Mouse (Mus musculus) cerebellum, adult 11 months (tissue): ENCODE measurements around the gene Pigs.

Experiments used
- DNase-seq: peaks from one replicate; pipeline ENCODE4 v3.0.0; 2022

The Pigs gene

DNA sequence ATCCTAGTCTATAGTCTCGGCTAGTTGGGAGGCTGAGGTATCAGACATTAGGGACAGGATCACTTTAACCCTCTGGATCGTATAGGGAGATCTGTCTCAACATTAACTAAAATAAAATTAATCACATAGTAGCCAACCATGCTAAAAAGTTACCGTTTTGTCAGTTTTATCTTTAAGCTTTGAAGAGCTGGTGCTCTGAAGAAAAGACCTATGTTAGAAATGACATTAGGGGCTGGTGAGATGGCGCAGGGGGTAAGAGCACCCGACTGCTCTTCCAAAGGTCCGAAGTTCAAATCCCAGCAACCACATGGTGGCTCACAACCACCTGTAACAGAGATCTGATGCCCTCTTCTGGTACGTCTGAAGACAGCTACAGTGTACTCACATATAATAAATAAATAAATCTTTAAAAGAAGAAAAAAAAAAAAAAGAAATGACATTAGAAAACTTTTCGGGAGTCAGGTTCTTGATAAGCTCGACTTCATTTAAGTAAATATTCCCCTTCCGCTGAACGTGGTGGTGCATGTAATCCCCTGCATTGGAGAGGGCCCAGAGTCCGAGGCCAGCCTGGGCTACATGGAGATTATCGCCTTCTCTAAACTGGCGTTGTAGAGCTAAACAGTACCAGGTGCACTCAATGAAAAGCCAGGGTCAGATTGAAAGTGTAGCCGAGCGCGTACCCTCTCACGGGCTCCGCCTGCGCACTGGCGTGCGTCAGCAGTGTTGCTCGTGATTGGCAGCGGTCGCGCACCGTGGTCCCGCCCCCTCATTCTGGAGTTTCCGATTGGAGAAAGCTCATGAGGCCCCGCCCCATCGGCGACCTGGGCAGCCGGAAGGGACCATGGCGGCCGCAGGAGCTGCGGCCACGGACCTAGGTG is at the start of gene Pigs:
Gene Pigs, plus strand, starts transcription at position 782 of the 878 bp plus-strand sequence.
- peak; percentile 97 for DNase-seq

DNA sequence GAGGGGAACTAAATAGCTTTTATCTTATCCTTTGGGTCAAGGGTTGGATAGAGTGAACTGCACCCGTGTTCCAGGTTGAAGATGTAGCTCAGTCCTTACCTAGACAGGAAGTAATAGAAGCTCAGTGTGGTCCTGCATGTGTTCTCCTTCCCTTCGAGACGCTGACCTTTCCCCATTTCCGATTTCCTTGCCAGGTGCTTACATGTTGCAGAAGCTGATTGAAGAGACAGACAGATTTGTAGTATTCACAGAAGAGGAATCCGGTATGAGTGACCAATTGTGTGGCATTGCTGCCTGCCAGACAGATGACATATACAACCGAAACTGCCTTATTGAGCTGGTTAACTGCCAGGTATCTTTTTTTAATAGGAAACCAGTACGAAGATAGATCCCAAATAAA is 49.4 kb upstream of the Pigs start:
- no peak for DNase-seq

DNA sequence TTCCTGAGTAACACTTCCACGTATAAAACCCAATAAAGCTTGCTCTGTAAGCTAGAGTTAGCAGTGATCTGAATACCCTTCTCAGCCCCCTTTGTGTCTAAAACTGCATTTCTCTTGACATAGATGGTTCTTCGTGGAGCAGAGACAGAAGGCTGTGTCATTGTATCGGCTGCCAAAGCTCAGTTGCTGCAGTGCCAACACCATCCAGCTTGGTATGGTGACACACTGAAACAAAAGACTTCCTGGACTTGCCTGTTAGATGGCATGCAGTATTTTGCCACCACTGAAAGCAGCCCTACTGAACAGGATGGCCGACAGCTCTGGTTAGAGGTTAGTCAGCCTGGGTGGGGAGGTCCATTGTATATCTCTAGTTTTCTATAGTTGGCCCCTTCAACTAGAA is 48.6 kb upstream of the Pigs start:
- DNase-seq: no peak

DNA sequence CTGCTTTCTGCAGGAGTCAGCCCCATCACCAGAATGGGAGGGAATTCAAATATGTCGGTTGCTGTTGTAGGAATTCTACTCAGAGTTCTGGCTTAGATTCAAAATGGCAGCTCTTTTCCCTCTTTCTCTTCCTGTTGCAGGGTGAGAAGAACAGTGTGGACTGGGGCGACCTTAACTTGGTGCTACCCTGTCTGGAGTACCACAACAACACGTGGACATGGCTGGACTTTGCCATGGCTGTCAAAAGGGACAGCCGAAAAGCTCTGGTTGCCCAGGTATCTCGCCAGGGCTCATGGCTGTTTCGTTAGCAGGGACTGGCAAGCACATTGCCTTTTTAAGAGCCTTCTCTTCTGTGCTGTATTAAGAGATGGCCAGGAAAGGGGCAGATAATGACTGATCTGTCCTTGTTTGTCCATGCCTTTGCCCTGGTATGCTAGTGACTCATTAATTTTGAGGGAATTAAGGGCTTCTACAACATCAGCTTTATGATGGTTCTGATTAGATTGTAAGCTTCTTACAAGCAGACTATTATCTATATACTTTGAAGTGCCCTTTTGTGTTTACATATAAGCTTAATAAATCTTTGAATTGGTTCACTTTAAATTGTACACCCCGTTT is 39.0 kb upstream of the Pigs start:
- DNase-seq: no peak

DNA sequence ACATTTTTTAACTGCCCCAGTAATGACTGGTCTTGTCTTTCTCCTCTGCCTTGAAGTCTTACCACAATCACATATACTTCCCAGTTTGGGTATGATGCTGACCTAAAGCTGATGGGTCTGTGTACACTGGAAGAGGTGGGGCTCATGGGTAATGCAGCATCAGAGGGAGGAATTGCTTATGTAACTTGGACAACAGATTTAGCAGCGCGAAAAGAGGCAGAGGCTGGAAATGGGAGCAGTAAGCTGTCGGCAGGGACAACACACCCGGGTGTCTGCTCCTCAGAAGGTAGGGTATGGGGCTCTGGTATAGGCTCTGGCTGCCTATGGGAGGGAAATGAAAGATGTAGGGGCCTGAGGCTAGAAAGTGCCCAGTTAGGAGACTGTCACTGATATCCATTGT is 37.6 kb upstream of the Pigs start, which contains the start of gene BC030499:
Gene BC030499, plus strand, starts transcription at position 188 of the 400 bp plus-strand sequence.
- no peak for DNase-seq

DNA sequence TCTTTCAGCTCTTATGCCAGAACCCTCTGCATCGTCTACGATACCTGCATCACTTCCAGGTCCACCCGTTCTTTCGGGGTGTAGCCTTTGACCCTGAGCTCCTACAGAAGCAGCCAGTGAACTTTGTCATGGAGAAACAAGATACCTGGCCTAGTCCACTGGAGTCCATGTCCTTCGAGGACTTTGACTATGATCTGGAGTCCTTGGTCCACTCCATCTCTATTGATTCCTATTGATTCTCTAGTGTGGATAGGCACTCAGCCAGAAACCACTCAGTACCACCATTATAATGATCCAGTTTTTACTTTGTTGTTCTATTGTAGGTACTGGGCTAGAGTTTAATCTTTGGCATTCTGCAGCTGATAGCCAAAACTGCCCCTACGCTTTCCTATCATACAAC is 33.6 kb upstream of the Pigs start:
- DNase-seq: no peak

DNA sequence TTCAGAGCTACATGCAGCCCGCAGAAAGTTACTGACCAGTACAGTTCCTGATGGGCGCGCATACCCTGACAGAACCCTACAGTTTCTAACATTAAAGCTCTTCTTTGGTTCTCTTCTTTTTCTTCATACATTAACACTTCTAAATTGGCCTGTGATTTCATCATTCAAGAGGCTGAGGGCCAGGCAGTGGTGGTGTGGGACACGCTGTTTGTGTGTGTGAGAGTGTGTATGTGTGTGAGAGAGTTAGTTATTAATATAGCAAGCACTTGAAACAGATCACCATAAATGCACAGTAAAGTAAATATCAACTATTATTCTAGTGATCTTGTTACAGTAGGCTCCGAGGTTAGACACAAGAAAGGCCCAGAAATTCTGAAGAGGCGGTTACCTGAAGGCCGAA is 27.3 kb upstream of the Pigs start:
- no peak for DNase-seq

DNA sequence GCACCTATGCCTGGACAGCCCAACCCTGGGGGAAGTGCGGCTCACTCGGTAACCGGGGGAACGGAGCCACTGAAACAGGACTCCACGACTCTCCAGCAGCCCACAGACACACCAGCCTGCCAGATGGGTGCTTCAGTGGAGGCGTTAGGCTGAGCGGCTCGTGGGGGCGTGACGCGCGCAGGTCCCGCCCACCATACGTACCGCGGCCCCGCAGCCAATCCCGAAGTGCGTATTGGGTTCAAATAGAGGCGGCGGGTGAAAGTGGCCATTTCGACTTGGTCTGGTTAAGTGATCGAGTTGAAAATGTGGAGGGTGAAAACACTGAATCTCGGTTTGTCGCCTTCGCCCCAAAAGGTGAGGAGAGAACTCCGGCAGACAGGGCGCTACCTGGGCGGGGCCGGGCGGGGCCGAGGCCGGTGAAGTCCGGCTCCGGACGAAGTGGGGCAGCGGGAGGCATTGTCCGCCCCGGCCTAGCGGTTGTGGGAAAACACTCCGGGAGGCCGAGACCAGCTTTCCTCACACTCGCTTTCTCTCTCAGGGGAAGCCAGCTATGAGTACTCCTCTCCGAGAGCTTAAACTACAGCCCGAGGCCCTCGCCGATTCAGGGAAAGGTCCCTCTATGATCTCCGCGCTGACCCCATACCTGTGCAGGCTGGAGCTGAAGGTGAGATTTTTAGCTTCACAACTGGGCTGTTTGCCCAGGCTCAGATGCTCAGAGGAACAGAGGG is 26.7 kb upstream of the Pigs start, which contains the start of gene Spag5:
Gene Spag5, plus strand, starts transcription at position 173 of the 728 bp plus-strand sequence.
- peak; percentile 81 for DNase-seq

DNA sequence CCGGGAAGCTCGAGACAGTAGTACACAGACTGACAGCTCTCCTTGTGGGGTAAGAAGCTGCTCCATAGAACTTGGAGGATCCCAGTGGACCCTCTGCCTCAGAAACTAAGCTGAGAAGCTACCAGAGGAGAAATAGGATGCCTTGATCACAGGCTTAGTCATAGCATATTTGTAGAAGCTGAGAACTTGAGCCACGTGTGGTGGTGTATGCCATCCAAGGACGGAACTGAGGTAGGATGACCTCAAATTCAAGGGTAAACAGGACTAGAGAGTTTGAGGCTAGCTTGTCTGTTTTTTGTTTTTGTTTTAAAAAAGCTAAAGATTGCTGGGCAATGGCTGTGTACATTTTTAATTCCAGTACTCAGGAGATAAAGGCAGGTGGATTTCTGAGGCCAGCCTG is 22.9 kb upstream of the Pigs start:
- DNase-seq: no peak

DNA sequence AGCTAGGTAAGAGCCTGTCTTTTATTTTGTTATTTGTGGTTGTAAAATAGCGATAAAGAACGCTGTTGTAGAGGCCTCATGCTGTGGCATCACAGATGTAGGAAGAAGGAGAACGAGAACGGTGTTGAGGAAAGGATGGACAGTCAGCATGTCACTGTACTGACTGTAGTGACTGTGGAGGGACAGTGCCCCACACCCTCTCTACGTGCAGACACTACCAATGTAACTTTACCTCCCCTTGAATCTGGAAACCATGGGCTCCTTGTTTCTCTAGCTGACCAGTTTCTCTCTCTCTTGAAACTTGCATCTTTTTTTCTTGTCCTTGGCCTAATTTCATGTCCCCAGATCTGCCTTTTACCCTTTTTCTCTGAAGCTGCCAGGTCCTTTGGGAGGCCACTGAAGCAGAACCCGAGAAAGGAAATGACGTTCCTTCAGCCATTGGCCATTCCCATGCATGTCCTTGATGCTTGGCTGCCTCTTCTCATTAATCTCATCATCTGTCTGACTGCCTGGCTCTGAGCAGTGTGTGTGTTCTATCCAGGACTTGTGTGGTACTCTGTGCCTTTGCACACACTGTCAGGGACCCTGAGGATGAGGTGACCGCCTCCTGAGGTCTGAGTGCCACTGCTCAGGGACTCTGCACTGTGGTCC is 17.2 kb upstream of the Pigs start:
- DNase-seq: no peak

DNA sequence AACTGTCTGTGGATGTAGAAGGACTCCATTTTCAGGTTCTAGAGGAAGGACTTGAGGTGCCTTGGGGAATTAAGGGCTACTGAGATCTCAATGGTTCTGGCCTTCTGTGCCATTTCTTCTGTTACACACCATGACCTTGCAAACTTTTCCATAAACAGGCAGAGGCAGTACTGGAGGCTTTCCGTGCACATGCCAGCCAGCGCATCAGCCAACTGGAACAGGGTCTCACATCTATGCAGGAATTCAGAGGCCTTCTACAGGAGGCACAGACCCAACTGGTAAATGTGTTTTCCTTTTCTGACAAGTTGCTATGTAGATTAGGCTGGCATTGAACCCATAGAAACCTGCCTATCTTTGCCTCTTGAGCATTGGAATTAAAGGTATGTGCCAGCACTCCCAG is 14.6 kb upstream of the Pigs start:
- no peak for DNase-seq

DNA sequence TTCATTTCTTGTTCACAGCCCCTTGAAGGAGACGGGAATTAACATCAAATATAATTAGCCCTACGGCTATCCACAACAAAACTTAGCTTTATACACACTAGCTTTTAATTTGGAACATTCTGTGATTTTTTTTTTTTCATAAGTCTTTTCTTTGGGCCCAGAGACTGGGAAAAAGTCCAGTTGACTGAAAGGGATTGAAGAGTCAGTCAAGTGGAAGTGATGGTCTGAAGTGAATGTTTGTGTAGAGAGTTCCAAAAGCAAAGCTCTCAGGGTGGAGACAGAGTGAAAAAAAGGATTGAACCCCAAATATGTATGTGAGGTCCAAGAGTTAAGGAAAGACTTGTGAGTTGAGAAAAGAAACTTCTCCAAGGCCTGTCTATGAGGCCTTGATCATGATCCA is 9.8 kb upstream of the Pigs start:
- DNase-seq: no peak

DNA sequence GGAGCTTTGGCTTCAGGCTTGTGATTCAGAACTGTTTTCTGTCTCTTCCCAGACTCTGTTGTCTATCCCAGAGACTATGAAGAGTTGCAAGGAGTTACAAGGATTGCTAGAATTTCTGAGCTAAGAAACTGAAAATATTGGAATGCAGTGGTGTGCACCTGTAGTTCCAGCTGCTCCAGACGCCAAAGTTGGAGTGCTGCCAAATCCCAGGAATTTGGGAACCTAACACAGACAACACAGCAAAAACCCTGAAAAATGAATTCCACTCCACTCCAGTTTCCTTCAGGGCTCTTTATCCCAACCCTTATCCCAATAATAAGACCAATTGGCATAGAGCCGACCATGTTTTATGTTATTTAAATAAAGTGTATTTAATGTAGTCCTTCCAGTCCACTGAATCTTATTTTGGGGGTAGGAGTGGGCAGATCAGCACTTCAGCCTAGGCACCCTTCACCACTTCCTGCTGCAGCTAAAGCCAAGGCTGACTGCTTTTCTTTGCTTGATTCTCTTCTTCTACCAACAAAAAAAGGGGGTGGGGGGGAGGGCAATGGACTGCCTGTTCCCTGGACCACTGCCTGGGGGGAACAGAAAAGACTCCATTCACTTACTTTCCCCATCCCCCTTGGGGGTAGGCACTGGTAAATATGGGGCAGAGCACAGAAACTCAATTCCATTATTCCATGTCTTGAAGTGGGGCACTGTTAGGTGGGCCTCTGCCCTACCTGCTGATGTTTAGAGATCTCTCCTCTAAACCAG is 6.0 kb upstream of the Pigs start:
- DNase-seq: no peak

DNA sequence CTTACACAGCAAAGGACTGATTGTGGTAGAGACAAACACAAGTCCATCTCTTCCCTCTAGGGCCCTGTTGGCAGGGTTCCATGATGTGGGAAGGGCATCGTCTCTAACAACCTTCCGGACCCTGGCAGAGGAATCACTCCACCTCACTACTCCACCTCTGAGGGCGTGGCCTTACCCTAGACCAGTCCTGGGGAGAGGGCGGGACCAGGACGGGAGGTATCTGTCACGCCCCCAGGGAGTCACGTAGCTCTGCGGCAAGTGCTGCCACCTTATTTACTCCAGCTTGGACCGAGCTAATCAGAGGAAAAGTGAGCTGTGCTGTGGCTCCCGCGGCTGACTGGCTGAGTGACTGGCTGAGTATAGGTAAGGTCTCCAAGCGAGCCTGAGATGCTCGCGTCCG is 5.4 kb upstream of the Pigs start, which contains the start of gene Aldoc:
Gene Aldoc, plus strand, starts transcription at position 109 of the 400 bp plus-strand sequence.
- DNase-seq: peak; percentile 89

DNA sequence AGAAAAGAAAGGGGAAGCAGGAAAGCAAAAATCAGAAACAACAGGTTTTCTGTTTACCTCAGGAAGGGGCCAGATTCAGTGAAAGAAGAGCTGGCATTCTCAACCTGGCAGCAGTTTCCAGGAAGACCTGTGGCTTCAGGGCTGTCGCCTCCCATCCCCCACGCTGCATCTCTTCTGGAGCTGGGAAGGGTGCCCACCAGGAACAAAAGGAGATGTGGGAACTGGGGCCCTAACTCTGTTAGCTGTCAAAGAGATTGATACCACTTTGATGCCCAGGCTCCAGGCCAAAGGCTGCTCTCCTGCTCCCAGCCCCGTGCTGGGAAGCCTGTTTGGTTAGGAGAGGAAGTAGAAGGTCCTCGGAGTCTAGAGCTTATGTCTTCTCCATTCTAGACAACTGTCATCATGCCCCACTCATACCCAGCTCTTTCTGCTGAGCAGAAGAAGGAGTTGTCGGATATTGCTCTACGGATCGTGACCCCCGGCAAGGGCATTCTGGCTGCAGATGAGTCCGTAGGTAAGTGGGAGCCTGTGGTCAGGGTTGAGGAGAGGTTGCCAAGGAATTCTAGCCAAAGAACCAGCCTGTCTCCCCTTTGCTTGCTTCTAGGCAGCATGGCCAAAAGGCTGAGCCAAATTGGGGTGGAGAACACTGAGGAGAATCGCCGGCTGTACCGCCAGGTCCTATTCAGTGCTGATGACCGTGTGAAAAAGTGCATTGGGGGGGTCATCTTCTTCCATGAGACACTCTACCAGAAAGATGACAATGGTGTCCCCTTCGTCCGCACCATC is 4.0 kb upstream of the Pigs start:
- DNase-seq: peak; percentile 55

DNA sequence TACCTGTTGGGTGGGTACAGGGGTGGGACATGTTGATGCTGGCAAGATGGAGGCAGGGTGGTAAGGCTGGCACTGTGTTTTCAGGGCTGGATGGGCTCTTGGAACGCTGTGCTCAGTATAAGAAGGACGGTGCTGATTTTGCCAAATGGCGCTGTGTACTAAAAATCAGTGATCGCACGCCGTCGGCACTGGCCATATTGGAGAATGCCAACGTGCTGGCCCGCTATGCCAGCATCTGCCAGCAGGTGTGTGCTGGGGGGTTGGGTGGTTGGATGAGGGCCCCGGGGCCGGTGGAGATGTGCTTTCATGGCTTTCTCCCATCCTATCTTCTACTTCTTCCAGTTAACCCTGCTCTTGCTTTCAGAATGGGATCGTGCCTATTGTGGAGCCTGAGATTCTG is 3.2 kb upstream of the Pigs start:
- DNase-seq: no peak

DNA sequence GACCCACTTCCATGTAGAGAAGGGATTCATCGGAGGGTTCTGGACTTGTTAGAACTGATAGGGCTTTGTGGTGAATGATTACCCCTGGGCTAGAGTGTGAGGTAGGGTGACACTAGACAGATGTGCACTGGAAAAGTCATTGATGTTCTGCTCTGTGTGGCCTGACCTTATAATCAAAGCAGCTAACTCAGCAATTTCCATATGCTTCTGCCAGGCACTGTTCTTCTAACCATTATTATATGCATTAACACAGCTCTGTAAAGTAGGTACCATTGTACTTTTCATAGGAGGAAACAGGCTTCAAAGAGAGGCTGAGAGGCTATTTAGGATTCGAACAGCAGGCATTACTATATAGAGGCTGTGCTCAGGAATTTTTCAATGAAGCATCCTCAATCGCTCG is 1.0 kb upstream of the Pigs start:
- no peak for DNase-seq

DNA sequence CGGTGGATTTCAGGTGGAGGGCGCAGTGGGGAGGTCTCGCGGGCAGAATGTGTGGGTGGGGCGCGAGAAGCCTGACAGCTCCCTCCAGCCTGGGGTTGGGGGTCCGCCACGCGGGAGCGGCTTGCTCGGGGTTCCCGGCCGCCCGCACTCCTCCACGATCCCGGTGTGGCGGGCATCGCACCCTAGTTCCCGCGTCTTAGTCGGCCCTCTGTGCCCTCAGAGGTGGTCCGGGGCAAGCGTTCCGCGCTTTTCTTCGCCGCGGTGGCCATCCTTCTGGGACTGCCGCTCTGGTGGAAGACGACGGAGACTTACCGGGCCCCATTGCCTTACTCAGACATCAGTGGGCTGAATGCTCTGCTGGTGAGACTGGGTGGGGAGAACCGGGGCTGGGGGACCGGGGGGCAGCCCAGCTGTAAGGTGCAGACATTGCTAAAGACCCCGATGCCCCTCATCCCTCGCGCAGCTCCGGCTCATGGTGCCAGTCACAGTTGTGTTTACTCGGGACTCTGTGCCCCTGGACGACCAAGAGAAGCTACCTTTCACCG is 369 bp downstream of the Pigs start:
- no peak for DNase-seq

DNA sequence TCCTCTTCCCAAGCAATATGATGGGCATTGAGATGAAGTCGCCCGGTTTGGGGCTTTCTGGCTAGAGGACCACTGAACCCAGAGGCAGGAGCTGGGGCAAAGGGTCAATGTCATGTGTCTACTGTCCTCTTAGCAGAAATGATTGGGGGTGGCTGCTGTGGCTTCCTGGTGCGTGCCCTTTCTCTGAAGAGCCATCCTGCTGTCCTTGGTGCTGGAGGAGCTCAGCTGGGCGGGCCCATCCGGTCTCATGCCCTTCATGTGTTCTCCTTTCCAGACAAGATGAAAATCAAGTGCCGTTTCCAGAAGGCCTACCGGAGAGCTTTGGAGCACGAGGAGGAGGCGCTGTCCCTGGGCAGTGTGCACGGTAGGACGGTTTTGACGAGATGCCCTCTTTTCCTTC is 4.5 kb downstream of the Pigs start:
- no peak for DNase-seq

DNA sequence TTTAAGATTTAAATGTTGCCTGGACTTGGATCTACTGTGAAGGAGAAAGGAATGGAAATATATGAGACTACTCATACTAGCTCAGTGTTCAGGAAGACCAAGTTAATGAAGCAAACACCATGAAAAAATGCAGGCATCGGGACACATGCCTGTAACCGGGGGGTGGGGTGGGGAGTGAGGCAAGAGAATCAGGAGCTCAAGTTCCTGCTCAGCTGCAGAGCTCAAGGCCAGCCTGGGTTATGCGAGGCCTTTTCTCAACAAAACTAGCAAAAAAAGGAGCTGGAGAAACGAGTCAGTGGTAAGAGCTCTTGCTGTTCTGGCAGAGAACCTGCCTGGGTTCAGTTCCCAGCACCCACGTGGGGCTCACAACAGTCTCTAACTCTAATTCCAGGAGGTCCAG is 5.8 kb downstream of the Pigs start:
- DNase-seq: no peak

DNA sequence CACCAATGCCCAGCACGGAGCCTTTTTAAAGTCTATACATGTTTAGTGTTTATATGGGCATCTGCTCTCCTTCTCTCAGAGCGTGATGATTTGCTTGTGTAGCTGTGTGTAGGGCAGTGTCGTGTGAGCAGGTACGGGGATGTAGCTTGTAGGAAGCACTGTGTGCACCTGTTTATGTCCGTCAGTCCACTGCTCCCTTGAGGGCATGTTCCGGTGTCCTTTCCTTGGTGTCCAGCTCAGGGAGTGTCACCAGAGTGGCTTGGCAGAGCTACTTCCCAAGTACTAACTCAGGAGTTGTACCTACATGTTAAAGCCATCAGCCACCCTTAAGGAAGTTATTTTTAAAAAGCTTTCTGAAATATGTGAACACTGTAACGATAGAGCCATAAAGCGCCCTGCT is 8.8 kb downstream of the Pigs start:
- DNase-seq: no peak
